Mouse (Mus musculus) retina, embryonic 14.5 days (tissue): ENCODE measurements around the gene Mreg.

Source experiments
- DNase-seq: peaks from one replicate; pipeline ENCODE4 v3.0.0-alpha.2; 2015; ENCODE audit warnings: low spot score

Mreg gene

DNA sequence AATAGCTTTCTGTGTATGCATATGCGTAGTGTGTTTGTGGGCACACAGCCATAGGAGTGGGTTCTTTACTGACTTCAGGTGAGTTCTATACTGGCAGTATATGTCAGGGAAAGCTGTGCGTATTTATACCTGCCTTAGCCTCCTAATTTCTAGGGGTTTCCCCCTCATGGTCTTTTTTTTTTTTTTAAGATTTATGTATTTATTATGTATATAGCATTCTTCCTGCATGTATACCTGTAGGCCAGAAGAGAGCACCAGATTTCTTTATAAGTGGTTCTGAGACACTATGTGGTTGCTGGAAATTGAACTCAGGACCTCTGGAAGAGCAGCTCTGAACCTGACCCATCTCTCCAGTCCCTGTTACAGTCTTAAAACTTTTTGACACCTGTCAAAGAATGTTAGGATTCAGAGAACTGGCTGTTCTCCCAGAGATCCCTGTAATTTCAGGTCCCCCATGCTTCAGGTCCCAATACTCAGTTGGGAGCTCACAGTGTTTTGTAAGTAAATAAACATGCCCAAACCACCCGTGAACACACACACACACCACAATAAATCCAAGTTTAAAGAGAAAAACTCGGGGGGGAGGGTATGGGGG is 14.9 kb upstream of the Mreg start:
- DNase-seq, result no peak

DNA sequence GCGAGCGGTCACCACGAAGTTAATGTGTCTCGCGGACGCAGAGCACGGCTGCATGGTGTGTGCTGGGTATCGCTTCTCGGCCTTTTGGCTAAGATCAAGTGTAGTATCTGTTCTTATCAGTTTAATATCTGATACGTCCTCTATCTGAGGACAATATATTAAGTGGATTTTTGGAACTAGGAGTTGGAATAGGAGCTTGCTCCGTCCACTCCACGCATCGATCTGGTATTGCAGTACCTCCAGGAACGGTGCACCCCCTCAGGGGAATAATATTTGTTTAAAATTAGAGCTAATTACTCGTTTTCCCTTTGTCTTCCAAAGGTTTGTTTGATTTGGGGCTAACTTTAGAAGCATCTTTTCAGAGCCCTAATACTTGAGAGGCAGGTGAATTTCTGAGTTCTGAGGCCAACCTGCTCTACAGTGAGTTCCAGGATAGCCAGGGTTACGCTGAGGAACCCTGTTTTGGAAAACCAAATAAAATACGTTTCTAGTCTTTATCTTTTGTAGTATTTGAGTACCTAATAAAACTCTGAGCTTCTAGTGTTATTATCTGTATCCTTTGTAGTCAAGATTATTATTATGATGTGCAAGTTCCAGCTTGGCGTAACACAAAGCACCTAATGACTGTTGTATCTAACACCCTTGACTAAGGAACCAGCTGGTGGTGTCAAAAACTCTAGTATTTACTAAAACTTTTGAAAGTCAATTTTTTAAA is 14.2 kb upstream of the Mreg start:
- peak; percentile 86 for DNase-seq

DNA sequence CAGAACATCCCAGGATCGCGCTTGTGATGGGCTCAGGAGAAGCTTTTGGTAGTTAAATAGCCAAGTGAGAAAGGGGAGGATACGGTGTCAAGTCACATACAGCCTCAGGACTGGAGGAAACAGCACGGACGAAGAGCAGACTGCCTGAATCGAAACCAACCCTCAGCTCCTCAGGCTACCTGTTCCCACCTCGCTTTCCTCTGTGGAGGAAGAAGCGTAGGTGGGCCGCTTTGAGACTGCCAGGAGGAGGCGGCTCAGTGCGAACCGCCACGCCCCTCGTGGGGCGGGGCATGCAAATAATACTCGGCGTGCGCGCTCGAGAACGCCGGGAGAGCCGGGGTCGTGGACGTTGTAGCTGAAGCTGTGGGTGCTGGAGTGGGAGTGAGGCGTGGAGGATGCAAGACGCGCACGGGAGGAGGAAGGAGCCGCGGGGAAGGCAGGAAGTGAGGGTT is 13.6 kb upstream of the Mreg start:
- peak; percentile 90 for DNase-seq

DNA sequence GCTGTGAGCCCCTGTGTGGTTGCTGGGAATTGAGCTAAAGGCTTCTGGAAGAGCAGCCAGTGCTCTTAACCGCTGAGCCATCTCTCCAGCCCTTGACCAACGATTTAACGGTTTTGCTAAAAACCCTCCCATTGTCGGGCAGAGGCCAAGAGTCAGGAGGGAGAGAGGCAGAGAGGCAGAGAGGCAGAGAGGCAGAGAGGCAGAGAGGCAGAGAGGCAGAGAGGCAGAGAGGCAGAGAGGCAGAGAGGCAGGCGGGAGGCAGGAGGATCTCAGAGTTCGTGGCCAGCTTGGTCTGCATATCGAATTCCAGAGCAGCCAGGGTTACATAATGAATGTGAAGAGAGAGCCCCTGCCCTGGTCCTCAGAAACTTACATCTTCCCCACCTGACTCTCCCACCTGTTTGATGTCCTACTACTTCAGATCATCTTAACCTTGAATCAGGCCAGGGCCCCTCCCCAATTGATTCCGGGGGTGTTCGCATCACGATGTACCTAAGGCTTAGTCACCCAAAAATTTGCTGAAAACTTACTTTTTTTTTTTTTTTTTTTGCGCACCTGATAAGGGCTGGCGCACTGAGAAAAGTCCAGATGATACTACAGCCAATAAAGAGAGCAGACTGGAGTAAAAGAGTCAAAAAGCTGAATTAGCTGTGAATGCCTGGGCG is 13.1 kb upstream of the Mreg start:
- no peak for DNase-seq

DNA sequence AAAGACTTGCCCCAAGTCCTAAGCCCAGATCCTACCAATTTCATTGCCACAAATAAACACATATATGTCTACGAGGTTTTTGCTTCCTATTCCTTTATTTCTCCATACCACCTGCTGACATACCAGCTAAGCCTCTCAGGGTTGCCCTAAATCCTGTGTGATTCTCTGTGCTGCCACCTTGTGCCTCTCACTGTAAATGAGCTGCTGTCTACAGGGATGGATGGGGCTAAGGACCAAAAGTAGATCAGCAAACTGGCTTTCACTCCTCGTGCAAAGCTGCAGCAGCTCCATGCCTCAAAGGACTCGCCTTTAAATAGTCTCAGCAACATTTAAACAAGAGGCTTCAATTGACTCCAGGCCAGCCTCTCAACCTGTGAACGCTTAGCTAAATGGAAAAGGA is 7.9 kb upstream of the Mreg start:
- peak; percentile 62 for DNase-seq

DNA sequence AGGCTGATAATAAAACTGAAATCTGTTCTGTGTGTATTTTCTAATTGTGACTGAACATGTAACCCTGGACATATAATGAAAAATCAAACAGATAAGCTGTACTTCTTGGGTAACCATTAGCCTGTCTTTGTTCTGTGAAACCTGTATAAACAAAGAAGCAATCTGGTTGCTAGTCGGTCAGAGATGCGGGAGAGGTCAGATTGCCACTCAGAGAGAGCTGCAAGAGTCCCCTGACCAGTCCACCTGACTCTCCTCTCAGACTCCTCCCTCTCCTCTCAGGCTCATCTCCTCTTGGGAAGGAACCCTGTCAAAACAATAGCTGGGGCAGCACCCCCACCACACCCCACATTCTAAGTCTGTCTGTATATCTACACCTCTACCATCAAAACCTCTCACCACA is 7.0 kb upstream of the Mreg start:
- DNase-seq, result no peak

DNA sequence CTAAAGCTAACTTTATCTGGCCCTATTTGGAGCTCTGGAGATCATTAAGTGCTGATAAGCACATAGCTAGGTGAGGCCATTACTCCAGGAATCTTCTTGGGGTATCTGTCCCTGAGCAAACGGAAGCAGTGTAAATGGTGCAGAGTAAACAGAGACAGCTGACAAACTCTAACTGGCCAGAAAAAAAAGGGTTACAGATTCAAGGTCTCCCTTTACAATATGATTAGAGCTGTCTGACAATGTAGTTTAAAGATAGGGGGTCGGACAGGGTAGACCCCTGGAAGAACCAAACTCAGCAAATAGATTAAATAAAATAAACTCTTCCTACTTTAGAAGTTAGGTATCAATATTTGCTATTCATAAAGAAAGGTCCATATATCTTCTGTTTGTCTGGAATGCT is 6.5 kb upstream of the Mreg start:
- no peak for DNase-seq

DNA sequence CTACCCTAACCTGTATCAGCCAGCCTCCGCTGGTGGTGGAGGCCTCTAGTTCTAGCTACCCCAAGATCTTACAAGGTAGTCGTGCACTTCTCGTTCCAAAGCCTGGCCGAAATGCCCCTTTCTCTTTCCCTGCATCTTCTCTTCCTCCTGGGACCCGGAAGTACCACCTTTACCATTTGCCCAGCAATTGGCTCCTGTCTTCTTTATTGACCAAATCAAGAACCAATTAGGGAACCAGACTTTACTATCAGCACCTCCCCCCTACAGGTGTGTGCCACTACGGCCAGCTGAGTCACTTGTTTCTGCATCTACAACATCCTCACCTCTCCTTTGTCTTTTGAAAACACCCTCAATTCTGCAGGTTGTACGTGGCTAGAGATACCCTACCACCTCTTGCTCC is 4.7 kb upstream of the Mreg start:
- DNase-seq, result no peak

DNA sequence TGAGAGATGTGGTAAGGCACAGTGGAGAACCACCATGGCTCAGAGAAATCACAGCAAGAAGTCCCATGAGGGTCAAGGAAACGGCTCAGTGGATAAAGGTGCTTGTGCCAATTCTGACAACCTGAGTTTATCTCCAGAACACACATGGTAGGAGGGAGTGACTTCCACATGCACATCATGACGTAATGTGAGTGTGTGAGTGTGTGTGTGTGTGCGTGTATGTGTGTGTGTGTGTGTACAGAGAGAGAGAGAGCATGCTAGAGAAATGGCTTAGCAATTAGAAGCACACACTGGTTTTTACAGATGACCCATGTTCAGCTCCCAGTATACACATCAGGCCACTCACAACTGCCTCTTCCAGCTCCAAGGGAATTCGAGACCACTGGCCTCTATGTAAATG is 3.1 kb upstream of the Mreg start:
- DNase-seq, result no peak

DNA sequence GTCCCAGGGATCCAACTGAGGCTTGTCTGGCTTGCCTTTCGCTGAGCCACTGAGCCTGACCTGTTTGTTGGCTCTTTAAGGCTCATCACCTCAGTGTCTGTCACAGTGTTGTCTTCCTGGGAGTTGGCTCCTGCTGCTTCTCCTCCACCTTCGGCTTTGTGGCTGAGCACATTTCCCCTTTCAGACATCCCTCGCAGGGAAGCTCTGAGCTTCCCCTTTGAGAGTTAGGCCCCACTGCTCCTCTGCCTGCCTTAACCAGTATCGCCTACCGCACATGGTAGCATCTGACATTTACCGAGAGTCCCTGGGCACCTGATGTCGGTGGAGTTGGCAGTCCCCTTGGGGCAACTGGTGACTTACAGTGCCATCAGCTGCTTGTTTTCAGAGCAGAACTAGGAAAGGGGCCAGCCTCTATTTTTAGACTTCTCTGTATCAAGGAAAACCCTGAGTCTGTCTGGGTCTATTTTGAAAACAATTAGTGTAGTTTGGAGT is 2.4 kb upstream of the Mreg start:
- no peak for DNase-seq

DNA sequence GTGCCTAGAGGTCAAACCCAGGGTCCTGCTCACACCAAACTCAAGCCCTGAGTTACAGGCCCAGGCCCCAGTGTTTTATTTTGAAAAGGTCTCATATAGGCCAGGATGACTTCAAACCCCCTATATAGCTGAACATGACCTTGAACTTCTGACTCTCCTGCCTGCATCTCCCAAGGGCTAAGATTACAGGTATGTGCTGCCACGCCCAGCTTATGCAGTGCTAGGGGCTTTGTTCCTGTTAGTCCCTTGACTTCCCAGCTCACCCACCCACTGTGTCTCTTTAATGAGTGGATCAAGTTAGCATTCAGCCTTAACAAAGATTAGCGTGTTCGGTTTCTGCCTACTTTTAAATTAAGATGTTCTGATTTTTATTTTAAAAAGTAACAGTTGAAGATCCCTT is 1.8 kb upstream of the Mreg start:
- no peak for DNase-seq

DNA sequence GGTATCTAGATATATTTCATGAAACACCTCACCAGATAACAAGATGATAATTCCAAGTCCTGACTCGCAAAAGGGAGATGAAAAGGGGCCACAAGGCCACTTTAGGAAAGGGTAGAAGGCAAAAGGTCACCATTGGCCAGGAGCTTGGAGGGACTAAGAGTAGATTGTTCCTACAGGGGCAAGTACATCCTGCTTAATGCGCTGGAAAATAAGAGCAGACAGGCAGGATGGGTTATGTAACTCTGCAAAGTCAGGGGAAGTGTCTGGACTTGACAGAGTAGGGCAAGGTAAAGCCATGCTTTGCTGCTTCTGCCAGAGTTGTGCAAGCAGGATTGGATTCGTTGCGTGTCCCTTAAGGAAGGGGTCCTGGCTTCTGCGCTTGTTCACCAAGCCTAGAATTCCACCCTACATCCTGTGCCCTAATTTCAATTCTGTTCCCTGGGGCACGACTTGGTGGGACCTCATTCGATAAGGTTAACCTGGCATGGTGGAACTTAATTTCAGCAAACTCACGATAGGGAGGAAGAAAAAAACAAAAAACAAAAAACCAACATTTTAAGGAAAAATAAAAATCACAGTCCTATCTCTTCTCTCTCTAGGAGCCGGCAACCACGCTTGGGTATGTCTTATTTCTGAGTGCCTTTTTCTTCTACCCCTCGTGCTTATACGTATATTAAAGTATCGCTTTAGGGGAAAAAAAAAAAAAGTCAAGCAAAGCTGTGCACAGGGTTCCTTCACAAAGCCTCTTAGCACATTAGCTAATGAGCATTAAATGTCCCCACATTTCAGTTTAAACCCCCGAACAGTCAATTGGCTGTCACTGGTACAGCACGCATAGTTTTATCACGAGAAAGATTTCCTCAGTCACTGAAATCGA is 1.1 kb downstream of the Mreg start:
- peak; percentile 24 for DNase-seq

DNA sequence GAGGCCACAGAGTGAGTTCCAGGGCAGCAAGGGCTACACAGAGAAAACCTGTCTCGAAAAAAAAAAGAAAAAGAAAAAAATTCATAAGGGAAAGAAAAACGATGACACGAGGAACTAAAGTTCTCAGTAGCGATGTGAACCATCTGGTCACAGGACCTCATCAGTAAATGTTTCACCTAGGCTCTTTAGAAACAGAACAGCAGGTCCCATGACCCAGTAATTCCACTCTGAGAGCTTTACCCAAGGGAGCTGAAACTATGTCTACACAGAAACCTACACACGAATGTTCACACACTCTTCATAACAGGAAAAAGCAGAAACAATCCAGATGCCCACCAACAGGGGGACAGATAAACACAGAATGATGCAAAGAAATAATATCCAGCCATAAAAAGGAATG is 4.0 kb downstream of the Mreg start:
- DNase-seq, result no peak

DNA sequence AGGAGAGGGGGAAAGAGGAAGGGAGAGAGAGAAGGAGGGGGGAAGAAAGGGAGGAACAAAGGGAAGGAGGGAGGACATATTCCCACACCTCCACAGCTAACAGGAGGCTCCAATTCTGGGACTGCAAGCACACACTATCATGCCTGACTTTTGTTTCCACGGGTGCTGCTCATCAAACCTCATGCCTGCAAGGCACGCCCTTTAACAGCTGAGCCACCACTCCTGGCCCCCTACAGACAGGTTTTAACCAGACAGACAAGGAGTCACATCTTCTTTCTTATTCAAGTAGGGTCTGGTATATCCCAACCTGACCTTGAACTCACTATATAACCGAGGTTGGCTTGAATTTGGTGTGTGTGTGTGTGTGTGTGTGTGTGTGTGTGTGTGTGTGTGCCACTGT is 7.0 kb downstream of the Mreg start:
- DNase-seq, result no peak

DNA sequence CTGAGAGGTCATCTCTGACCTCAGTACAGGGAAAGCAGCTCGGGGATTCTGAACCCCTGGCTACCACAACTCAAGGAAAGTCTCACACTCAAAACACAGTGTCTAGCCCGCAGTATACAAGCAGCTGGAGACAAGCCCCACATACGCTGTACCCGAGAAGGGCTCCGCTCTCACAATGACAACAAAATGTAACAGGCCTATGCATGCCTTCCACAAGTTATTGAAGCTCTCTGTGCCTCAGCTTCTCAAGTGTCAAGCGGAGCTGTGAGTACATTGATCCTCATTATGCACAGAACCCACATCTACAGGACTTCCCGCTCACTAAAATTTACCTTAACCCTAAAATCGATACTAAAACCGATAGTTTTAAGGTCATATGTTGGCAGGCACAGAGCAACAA is 8.9 kb downstream of the Mreg start:
- DNase-seq, result no peak

DNA sequence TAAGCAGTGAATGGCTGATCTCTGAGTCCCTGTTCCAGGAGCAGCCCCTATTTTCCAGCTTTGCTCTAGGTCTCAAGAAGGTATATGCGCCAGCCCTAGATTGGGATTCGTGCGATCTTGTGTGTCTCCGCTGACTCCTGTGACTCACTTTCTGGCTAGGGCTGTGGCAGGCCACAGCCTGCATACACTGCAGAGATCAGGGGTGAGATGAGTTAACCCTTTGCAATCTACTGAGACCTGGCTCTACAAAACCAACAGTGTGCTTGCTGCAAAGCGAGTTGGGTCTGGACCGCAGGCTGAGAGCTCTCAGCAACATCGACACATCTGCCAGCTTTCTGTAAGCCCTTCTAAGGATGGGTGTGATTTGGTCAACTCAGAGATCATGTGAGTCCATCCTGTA is 9.4 kb downstream of the Mreg start:
- DNase-seq, result no peak

DNA sequence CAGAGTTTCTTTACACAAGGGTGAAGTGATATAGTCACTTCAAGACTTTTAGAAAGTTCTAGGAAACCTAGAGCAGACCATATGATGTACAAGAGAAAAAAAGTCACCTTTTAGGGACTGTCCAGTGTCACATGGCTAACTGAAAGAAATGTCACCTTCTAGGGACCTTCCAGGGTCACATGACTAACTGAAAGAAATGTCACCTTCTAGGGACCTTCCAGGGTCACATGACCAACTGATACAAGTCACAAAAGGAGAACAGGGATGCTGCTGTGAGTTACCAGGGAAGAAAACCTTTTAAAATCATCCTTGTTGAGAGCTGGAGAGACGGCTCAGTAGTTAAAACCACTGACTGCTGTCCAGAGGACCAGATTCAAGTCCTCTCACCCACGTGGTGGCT is 10.0 kb downstream of the Mreg start:
- DNase-seq, result no peak

DNA sequence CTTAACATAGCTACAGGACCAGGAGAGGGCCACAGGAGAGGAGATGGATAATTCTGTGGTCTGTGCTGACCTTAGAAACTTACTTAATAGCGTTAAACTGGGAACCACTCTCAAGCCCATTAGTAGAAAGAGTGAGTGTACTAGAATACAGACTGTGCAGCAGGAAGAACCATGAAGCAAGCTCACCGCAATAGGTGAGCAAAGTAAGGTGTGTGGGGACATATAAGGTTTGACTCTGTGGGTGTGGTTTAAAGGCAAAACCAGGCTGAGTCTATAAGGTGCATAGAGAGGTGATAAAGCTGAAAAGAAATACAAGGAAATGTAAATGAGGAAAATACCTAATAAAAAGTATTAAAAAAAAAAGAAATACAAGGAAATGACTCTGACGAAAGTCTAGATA is 11.0 kb downstream of the Mreg start:
- no peak for DNase-seq

DNA sequence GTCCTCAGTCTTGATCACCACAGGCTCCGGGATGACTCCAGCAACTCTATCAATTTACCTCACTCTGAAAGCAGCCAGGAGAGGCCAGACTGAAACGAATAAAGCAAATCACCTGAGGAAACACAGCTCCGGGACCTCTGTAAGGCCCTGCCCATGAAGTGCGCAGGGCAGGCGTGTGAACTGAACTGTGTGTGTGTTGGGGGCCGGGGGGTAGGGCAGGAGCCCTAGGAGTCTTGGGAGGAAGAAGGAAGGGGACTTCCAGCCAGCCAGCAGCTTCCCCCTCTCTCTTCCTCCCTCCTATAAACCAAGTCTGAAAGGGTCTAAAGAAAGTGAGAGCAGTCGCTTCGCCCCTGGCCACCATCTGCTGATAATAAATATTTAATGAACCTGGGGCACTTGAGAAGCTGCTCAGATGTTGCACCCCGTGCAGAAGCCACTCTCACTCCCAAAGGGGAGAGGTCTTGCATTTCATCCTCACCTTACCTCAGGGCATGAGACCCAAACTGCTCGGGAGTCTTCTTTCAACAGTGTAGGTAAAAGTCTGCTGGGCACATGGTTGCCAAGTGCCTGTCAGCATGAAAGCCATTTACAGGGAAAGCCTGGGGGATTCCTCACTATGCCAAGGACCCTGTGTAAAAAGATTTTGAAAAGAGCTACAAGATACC is 13.8 kb downstream of the Mreg start:
- DNase-seq, result peak; percentile 39

DNA sequence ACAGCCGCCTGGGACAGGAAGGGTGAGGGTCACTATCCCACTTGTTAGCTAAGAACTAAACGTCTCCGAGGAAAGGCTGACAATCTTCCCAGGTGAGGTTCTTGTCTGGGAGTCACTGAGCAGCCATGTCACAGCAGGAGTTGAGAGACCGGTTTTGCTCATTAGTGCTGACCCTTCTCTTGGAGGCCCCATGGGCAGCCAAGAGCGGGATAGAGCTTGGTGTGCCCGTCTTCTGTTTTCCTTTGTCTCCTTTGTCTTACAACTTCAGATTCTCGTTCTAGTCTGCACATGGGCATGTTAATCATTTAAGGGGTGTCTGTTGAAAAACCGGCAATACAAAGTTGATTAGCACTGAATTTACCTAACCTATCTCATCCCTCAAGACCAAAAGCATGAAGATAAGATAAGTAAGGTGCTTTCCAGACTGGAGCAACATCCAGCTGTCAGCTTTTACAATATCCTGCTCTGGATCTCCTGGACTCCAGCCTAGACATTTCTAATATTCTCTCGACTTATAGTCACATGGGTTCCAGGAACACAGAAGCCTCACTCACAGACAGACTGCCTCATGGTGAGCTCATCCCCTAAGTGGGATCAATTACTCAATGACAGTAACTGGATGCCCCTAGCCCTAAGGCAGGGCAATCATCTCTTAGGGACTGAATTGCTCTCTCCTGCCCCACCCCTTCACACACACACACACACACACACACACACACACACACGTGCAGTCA is 15.3 kb downstream of the Mreg start:
- no peak for DNase-seq

DNA sequence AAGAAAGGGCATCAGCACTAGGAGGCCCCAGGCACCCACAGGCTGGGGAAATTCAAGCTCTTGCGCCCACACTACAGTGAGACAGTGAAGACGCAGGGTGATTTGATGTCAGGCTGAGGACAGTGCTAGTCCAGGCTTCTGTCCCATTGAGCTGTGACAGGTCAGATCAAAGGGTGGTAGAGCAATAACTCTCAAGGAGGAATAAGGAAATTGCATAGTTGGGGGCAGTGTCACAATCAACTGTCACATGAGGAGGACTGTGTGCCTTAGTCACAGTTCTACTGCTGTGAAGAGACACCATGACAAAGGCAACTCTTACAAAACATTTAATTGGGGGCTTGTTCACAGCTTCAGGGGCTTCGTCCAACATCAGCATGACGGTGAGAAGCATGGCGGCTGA is 16.0 kb downstream of the Mreg start:
- no peak for DNase-seq
